Mouse (Mus musculus): Measurements from ENCODE around the gene Stard13. TPM values are rescaled to one million over a fixed set of nuclear protein-coding genes. Genes with fewer than 3 reads are reported as not detected.

Stard13 gene
- polyA plus RNA-seq, 1 experiment: 7.4 TPM

DNA sequence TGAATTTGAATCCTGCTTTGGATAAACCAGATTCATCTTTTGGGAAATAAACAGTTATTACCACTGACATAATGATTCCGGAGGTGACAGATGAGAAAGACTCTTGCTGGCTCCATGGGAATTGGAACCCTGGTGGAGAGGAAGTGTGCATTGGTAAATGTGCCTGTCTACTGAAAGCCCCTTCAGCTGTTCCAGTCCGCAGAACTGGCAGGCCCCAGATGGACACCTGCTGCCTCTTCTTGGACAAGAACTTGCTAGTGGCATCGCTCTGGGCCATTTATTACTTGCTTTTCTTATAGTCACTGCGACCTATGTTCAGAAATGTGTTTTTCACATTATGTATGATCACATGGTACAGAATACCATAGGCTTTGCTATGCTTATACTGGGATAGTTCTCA, 3.2 kb downstream of the Stard13 start:
- DNase-seq (ENCODE audit: extremely low spot score in 1 of 2, low spot score in 1 of 2): no peak

GRCm38 (mm10) chr5:151228367-151229005, 5.2 kb downstream of the Stard13 start:
- no peak for DNase-seq (ENCODE audit: extremely low spot score in 1 of 2, low spot score in 1 of 2)

DNA sequence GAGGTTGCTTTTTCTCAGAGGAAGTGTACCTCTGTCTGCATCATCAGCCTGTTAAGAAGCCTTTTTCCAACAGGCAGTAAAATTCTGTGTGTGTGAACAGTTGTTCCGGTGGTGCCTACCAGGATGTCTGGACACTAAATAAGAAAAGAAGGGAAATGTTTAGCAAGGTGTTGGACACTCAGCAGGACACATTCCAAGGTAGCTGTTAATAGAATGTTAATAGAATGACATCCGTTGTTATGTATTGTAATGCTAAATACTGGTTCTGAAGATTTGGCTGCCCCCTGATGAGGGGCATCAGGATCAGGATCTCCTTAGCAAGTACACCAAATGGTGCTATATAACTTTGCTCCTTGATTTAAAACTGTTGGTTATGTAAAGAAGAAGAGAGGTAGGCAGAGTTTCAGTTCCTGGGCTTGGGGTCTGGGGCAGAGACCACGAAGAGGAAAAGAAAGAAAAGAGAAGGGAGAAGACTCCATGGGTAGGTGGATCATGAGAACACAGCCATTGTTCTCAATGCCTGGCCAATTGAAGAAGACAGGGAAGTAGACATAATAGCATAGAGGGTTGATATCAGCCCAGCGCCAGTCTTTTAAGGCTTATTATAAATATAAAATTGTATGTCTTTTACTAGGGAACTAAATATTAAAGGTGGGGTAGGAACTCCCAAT, 9.8 kb downstream of the Stard13 start:
- no peak for DNase-seq (ENCODE audit: extremely low spot score in 1 of 2, low spot score in 1 of 2)

GRCm38 (mm10) chr5:151222791-151223190, 10.8 kb downstream of the Stard13 start:
- DNase-seq (ENCODE audit: extremely low spot score in 1 of 2, low spot score in 1 of 2): no peak

DNA sequence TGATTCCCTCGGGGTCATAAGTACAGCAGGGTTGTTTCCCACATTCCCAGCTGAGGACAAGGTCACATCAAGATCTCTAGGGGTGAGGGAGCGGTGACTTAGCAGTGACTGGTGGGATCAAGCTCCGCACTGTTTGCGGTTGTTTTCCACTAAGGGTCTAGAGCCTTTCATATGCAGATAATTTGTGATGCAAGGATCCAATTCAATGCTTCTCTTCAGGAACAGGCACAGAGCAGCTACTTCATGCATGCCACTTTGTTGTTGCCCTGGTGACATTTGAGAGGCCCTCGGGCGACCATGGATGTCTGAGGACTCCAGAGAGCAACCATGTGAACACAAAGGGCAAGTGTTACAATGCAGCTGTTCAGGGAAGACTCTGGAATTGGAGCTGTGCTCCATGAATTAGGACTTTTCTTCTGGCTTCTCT, 14.9 kb downstream of the Stard13 start:
- DNase-seq (ENCODE audit: extremely low spot score in 1 of 2, low spot score in 1 of 2): no peak

DNA sequence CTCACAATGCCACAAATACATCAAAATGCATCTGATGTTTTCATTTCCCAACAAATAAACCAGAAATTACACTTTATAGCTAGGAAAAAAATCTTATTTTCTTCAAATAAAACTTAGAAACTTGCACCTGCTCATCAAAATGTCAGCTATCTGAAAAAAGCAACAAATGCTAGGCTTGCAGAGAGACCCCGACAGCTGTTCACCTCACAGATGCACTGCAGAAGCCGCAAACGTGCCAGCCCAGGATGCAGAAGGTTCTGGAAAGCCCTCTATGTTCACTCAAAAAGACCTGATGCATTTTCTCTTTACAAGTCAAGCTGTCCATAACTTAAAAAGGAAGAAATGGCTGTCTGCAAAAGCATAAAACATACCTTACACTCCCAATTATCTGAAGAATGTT, 20.5 kb downstream of the Stard13 start:
- DNase-seq (ENCODE audit: extremely low spot score in 1 of 2, low spot score in 1 of 2): no peak

DNA sequence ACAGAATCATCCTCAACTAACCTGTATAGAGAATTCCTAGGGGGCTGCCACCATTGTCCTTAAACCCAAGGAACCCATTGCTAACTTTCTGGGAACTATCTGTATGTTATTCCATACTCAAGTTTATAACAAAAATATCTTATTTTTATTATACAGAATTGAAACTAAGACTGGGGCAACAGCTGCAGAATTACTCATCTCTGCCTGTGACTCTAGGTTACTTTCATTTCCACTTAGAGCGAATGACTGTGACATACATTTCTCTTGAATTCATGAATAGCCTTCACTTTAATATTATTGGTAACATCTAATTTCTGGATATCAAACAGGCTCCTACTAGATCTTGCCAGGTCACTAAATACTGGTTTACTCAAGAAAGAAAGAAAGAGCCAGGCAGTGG, 22.8 kb downstream of the Stard13 start:
- no peak for DNase-seq (ENCODE audit: extremely low spot score in 1 of 2, low spot score in 1 of 2)

- no peak for DNase-seq (ENCODE audit: extremely low spot score in 1 of 2, low spot score in 1 of 2)
These were observed 23.6 kb downstream of the Stard13 start for GRCm38 (mm10) chr5:151210060-151210459.

GRCm38 (mm10) chr5:151205017-151205416, 28.6 kb downstream of the Stard13 start:
- no peak for DNase-seq (ENCODE audit: extremely low spot score in 1 of 2, low spot score in 1 of 2)

DNA sequence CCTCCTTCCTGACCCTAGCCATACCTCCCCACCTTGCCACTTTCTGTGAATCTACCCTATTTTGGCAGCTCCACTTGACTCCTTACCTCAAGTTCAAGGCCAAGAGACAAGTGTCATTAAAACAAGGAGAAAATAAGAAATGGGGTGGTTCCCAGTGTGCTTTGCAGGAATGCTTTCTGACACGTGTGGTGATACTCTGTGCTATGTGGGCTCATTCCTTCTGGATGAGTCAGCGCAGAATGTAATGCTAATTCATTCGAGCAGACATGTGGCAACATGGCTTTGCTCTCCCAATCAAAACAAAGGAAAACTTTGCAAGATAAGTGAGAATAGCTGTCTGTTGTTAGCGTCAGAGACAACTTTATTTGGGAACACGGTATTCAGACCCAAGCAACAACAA, 30.7 kb downstream of the Stard13 start:
- DNase-seq (ENCODE audit: extremely low spot score in 1 of 2, low spot score in 1 of 2): peak in 1 of 2 experiments; percentile 4

DNA sequence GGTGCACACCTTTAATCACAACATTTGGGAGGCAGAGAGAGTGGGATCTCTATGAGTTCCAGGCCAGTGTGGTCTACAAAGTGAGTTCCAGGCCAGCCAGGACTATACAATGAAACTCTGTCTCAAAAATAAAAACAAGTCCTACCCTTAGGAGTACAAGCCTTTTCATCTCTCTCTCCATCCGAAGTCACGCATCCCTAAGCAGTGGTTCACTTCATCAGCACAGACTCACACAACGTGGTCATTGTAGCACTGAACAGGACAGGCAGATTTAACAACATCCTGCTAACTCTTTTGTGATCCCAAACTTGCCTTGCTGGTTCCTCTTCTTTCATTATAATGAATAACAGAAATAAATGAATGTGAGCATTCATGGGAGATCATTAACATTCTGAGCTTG, 32.4 kb downstream of the Stard13 start:
- DNase-seq (ENCODE audit: extremely low spot score in 1 of 2, low spot score in 1 of 2): no peak

DNA sequence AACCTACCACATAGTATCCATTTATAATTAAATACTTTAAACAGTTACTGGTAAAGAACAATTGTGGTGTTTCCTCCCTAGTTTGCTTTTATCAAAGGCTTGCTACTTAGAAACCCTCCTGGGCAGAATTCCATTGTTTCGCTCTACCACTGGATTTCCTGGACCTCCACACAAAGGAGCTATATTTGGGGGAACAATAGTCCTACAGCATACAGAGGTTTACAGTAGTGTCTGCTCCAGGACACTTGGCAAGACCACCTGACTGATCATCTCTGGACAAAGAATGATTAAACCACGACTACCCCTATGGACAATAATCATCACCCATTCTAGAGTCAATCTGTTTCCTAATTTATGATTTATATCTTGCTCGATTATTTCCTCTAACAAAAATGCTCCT, 34.4 kb downstream of the Stard13 start:
- no peak for DNase-seq (ENCODE audit: extremely low spot score in 1 of 2, low spot score in 1 of 2)

DNA sequence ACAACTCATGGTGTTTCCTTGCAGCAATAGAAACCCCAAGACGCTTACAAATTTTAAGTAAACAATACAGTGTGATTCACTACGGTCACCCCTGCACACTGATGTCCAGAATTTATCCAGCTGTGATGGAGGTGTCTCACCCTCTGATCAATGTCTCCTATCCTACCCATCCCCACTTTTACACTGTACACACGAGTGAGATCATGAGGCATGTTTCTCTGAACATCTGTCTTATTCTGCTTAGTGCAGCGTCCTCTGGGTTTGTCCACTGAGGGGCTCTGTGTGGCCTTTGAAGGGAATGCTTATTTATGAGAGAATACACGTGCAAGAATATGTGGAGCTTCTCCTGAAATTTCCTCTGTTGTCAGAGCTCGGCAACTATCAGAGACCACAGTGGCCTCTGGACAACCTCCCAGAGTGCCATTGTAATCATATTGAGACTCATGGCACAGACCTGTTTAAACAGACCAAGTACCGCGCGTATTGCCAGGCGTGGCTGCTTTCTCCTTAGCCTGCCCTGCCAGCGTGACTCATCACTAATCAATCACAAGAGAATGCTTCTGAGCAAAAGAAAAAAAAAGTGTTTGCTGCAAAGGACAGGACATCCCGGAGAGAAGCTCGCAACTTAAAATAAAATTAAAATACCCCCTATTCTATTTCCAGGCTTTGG, 36.9 kb downstream of the Stard13 start:
- no peak for DNase-seq (ENCODE audit: extremely low spot score in 1 of 2, low spot score in 1 of 2)

DNA sequence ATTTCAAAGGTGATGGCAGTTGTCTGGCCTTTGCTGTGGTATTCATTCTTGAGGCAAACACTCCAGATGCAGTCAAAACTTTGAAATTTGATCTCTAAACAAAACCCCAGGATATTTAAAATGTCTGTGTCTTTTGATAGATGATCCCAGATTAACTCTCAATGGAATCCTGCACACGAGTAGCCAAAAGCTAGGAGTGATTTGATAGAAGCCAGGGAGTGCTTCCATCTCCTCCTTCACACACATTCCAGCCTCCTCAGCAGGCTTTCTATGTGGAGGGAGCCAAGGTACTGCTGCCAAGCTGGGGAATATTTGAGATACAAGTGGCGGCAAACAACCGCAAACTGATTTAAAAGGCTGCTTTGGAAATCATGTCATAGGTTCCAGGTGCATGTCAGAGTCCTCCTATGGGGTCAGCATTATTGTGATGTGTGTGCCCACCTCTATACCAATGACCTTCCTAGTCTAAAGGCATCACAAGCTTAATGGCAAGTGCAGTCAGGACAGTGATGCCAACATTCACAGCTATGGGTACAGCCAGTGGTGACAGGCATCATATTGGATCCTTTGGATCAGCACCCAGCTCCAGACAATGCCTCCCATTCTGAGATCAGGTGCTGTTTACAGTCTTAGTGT, 39.6 kb downstream of the Stard13 start:
- DNase-seq (ENCODE audit: extremely low spot score in 1 of 2, low spot score in 1 of 2): no peak

GRCm38 (mm10) chr5:151192266-151192665, 41.4 kb downstream of the Stard13 start:
- no peak for DNase-seq (ENCODE audit: extremely low spot score in 1 of 2, low spot score in 1 of 2)

- DNase-seq (ENCODE audit: extremely low spot score in 1 of 2, low spot score in 1 of 2): no peak
These were observed 42.9 kb downstream of the Stard13 start for GRCm38 (mm10) chr5:151190764-151191163.

GRCm38 (mm10) chr5:151189789-151190378, 43.8 kb downstream of the Stard13 start:
- DNase-seq (ENCODE audit: extremely low spot score in 1 of 2, low spot score in 1 of 2): peak in 1 of 2 experiments; percentile 55

DNA sequence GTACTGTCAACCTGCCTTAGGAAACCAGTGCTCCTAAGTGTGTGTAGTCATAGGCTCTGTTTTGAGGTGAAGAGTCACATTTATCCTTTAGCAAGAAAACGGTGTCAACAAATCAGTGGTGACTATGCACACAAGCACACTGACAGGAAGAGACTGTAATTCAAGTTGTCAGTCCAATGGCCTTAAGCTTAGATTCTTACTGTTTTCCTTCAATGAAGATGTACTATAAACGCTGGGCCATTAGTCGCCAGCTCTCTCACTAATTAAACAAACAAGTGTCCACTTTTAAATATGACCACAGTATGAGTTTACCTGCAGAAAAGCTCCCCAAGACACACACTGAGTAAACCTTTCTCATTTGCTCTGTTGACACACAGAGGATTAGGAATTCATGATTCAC, 44.3 kb downstream of the Stard13 start:
- DNase-seq (ENCODE audit: extremely low spot score in 1 of 2, low spot score in 1 of 2): no peak

DNA sequence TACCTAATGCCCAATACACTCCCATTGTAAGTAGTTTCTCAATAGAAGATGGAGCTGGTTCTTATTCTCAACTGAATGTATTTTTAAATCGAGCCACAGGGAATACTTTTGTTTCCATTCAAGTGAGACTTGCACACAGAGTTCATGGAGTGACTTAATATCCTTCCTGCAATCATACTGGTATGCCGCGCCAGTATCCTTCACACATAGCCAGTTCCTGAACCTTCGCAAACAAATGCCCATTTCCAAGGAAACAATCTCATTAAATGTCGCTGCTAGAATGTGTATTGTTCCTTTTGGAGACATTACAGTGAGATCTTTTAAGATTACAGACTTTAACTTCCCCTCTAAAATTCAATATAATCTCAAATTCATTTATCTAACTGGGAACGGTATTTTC, 45.0 kb downstream of the Stard13 start:
- no peak for DNase-seq (ENCODE audit: extremely low spot score in 1 of 2, low spot score in 1 of 2)

GRCm38 (mm10) chr5:151187336-151187735, 46.3 kb downstream of the Stard13 start:
- no peak for DNase-seq (ENCODE audit: extremely low spot score in 1 of 2, low spot score in 1 of 2)

- no peak for DNase-seq (ENCODE audit: extremely low spot score in 1 of 2, low spot score in 1 of 2)
These were observed 48.3 kb downstream of the Stard13 start for GRCm38 (mm10) chr5:151185286-151185856.

Measured in frontal cortex, adult 2 months (tissue).